11 mouse cellular contexts compared by ENCODE assay signal in genomic region chr8:70648164-70648442, GRCm38 (mm10). TPM values are rescaled to one million over a fixed set of nuclear protein-coding genes. Genes with fewer than 3 reads are reported as not detected.
DNase-seq lines count a peak whose midpoint lies in the region; ATAC-seq and TF ChIP-seq lines count a peak whose summit lies in the region.
"Had no signal": no experiment of that assay in that cellular context is flagged by ENCODE, and none has a peak within 500 bp of the region (broad histone marks: within the 10 kb centered on the region; RNA-seq: fewer than 3 reads in every experiment).

No protein-coding gene starts in this region.

- ATAC-seq in heart, embryonic 16.5 days (replicated peaks; ENCODE audit: extremely low read depth, insufficient read depth, low FRiP score): no peak
- ATAC-seq in liver, embryonic 13.5 days (ENCODE audit: low read depth): peak; percentile 47

- no peak overlapping the region for H3K4me3 ChIP-seq in heart, embryonic 16.5 days (ENCODE audit: low read length)
- peak overlapping the region; percentile 68 for H3K4me3 ChIP-seq in E14TG2a.4 (replicated peaks; ENCODE audit: low read length)
- no peak overlapping the region for H3K4me3 ChIP-seq in embryonic facial prominence, embryonic 10.5 days
- no peak overlapping the region for H3K4me3 ChIP-seq in liver, embryonic 13.5 days (replicated peaks)

- H3K9me3 ChIP-seq in heart, embryonic 16.5 days (replicated peaks; ENCODE audit: control insufficient read depth, low read length): no peaks in the 10 kb centered on the region
- H3K9me3 ChIP-seq in E14TG2a.4 (ENCODE audit: low read length): no peaks in the 10 kb centered on the region
- no peaks in the 10 kb centered on the region for H3K9me3 ChIP-seq in embryonic facial prominence, embryonic 10.5 days
- no peaks in the 10 kb centered on the region for H3K9me3 ChIP-seq in liver, embryonic 13.5 days (replicated peaks)

- 38% methylated on average over 1 of the region's 1 CpGs for whole genome bisulfite sequencing in heart, embryonic 16.5 days
- 23% methylated on average over 1 of the region's 1 CpGs for WGBS in embryonic facial prominence, embryonic 10.5 days
- 16% methylated on average over 1 of the region's 1 CpGs for WGBS in liver, embryonic 13.5 days (ENCODE audit: insufficient replicate concordance)

- H3K27me3 ChIP-seq in heart, embryonic 16.5 days (ENCODE audit: control insufficient read depth, insufficient read depth, low read length): no peaks in the 10 kb centered on the region
- no peaks in the 10 kb centered on the region for H3K27me3 ChIP-seq in E14TG2a.4 (ENCODE audit: insufficient read depth, low read length)
- no peaks in the 10 kb centered on the region for H3K27me3 ChIP-seq in embryonic facial prominence, embryonic 10.5 days (replicated peaks; ENCODE audit: low read depth, poor library complexity, severe bottlenecking)
- no peaks in the 10 kb centered on the region for H3K27me3 ChIP-seq in liver, embryonic 13.5 days

- peaks cover 47% of the 10 kb centered on the region for H3K4me1 ChIP-seq in heart, embryonic 16.5 days (ENCODE audit: control insufficient read depth, insufficient read depth, low read length)
- H3K4me1 ChIP-seq in E14TG2a.4 (replicated peaks; ENCODE audit: low read depth, low read length): peaks cover 92% of the 10 kb centered on the region
- H3K4me1 ChIP-seq in embryonic facial prominence, embryonic 10.5 days: peaks cover 60% of the 10 kb centered on the region
- H3K4me1 ChIP-seq in liver, embryonic 13.5 days (replicated peaks): peaks cover 46% of the 10 kb centered on the region

- peaks cover 25% of the 10 kb centered on the region for H3K36me3 ChIP-seq in heart, embryonic 16.5 days (ENCODE audit: control insufficient read depth, insufficient read depth)
- peaks cover 43% of the 10 kb centered on the region for H3K36me3 ChIP-seq in E14TG2a.4 (ENCODE audit: insufficient read depth, low read length)
- peaks cover 45% of the 10 kb centered on the region for H3K36me3 ChIP-seq in embryonic facial prominence, embryonic 10.5 days (replicated peaks)
- peaks cover 28% of the 10 kb centered on the region for H3K36me3 ChIP-seq in liver, embryonic 13.5 days

- H3K9ac ChIP-seq in heart, embryonic 16.5 days (ENCODE audit: low read length): peak overlapping the region; percentile 63
- H3K9ac ChIP-seq in liver, embryonic 13.5 days: 0 out of 2 replicates have a peak overlapping the region, but pooled peaks have one; percentile 51

- TF ChIP-seq CTCF in E14TG2a.4 (conservative IDR thresholded peaks at IDR 0.05; ENCODE audit: low read length): no peak

- peak overlapping the region; percentile 88 for H3K27ac ChIP-seq in heart, embryonic 16.5 days (ENCODE audit: low read length)
- H3K27ac ChIP-seq in embryonic facial prominence, embryonic 10.5 days (replicated peaks): peak overlapping the region; percentile 79
- peak overlapping the region; percentile 64; the same call in 1 of the 2 replicates for H3K27ac ChIP-seq in liver, embryonic 13.5 days

- no peak overlapping the region for H3K4me2 ChIP-seq in heart, embryonic 16.5 days (ENCODE audit: low read depth, low read length)
- H3K4me2 ChIP-seq in liver, embryonic 13.5 days: no peak overlapping the region

- DNase-seq in heart, postnatal 4 days: no peak
- no peak for DNase-seq in embryonic facial prominence, embryonic 10.5 days (ENCODE audit: low spot score)
- no peak for DNase-seq in liver, embryonic 13.5 days
- no peak for DNase-seq in cerebellum, postnatal 25 days
- DNase-seq in urinary bladder, adult 2 months (ENCODE audit: low spot score): no peak
- DNase-seq: cerebellum, postnatal 14 days; layer of hippocampus, postnatal 36 days; lung, postnatal 14 days; thymus, postnatal 4 days had no signal

RNA-seq across cellular contexts. Expression of gene Pgpep1, which starts 12.1 kb away (rescaled TPM):
- 35.5 and 36.7 TPM in 2 replicates for polyA plus RNA-seq in heart, embryonic 16.5 days (2015; fragmentation: Nextera tagmentation; extraction: Ambion mirVana)
- total RNA-seq in heart, postnatal 4 days (2021): 10 to 100 TPM; 32.2 to 38.4 TPM
- 51.8 and 52.7 TPM in 2 replicates for polyA plus RNA-seq in embryonic facial prominence, embryonic 10.5 days (2016; fragmentation: Nextera tagmentation; extraction: Ambion mirVana)
- 17.9 and 19.5 TPM in 2 replicates for polyA plus RNA-seq in liver, embryonic 13.5 days (2015; fragmentation: Nextera tagmentation; extraction: Ambion mirVana)
- 19.2 and 20.6 TPM in 2 replicates for polyA plus RNA-seq in urinary bladder, adult 2 months (2012; rRNA removed)

RNA-seq across cellular contexts. Expression of gene Gdf15, which starts 15.8 kb away (rescaled TPM):
- 1.2 and 1.6 TPM in 2 replicates for polyA plus RNA-seq in heart, embryonic 16.5 days (2015; fragmentation: Nextera tagmentation; extraction: Ambion mirVana)
- total RNA-seq in heart, postnatal 4 days (2021): 1 to 10 TPM; 2.7 to 3.5 TPM
- 0.14 TPM in 1 of 2 replicates, not detected in the other for polyA plus RNA-seq in embryonic facial prominence, embryonic 10.5 days (2016; fragmentation: Nextera tagmentation; extraction: Ambion mirVana)
- polyA plus RNA-seq in liver, embryonic 13.5 days (2015; fragmentation: Nextera tagmentation; extraction: Ambion mirVana): 3.9 and 4.1 TPM in 2 replicates
- polyA plus RNA-seq in urinary bladder, adult 2 months (2012; rRNA removed): 0.84 and 1.1 TPM in 2 replicates
- total RNA-seq: layer of hippocampus, postnatal 36 days had no signal

RNA-seq across cellular contexts. Expression of gene Lsm4, which starts 24.9 kb away (rescaled TPM):
- 252 and 258 TPM in 2 replicates for polyA plus RNA-seq in heart, embryonic 16.5 days (2015; fragmentation: Nextera tagmentation; extraction: Ambion mirVana)
- total RNA-seq in heart, postnatal 4 days (2021): 100 to 1,000 TPM; 107 to 120 TPM
- 347 and 351 TPM in 2 replicates for polyA plus RNA-seq in embryonic facial prominence, embryonic 10.5 days (2016; fragmentation: Nextera tagmentation; extraction: Ambion mirVana)
- polyA plus RNA-seq in liver, embryonic 13.5 days (2015; fragmentation: Nextera tagmentation; extraction: Ambion mirVana): 185 and 200 TPM in 2 replicates
- polyA plus RNA-seq in urinary bladder, adult 2 months (2012; rRNA removed): 97.8 and 99.4 TPM in 2 replicates

RNA-seq across cellular contexts. Expression of gene Lrrc25, which starts 32.1 kb away (rescaled TPM):
- 1.8 and 2.3 TPM in 2 replicates for polyA plus RNA-seq in heart, embryonic 16.5 days (2015; fragmentation: Nextera tagmentation; extraction: Ambion mirVana)
- total RNA-seq in heart, postnatal 4 days (2021): 1 to 10 TPM; 1.1 to 1.5 TPM
- polyA plus RNA-seq in embryonic facial prominence, embryonic 10.5 days (2016; fragmentation: Nextera tagmentation; extraction: Ambion mirVana): 0.77 and 0.79 TPM in 2 replicates
- 5.4 and 5.6 TPM in 2 replicates for polyA plus RNA-seq in liver, embryonic 13.5 days (2015; fragmentation: Nextera tagmentation; extraction: Ambion mirVana)
- polyA plus RNA-seq in urinary bladder, adult 2 months (2012; rRNA removed): 5.2 and 6.2 TPM in 2 replicates

RNA-seq across cellular contexts. Expression of gene Ssbp4, which starts 39.4 kb away (rescaled TPM):
- 68.4 and 69.5 TPM in 2 replicates for polyA plus RNA-seq in heart, embryonic 16.5 days (2015; fragmentation: Nextera tagmentation; extraction: Ambion mirVana)
- total RNA-seq in heart, postnatal 4 days (2021): 10 to 100 TPM; 73.8 to 78.5 TPM
- 105 and 109 TPM in 2 replicates for polyA plus RNA-seq in embryonic facial prominence, embryonic 10.5 days (2016; fragmentation: Nextera tagmentation; extraction: Ambion mirVana)
- polyA plus RNA-seq in liver, embryonic 13.5 days (2015; fragmentation: Nextera tagmentation; extraction: Ambion mirVana): 54.2 and 62.4 TPM in 2 replicates
- polyA plus RNA-seq in urinary bladder, adult 2 months (2012; rRNA removed): 73.5 and 74.6 TPM in 2 replicates
